Mouse (Mus musculus) yolk sac, embryonic 10.5 days (tissue): ENCODE measurements around the gene Cacnb2.

Experiments
- DNase-seq: peaks from one replicate; pipeline ENCODE4 v3.0.0-alpha.2; 2017; ENCODE audit warnings: low spot score

Cacnb2 gene

DNA sequence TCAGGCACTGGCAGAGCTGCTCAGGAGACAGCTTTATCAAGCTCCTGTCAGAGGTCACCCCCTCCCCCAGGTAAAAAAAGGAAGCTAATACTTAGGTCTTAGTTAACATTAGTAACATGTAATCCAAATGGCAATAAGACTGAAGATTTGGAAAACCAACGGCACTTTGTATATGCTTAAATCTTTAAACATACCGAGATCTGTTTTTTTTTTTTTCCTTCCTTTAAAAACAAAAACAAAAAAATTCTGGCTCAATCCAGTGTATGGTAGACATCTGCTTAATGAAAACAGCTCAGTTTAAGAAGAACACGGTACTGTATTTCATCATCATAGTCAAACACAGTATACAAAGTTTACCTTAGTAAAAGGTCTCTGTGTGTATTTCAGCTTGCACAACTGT, at the start of gene Cacnb2:
Gene Cacnb2 (plus strand): TSS at position 301 of the 400 bp plus-strand sequence.
- DNase-seq: no peak

DNA sequence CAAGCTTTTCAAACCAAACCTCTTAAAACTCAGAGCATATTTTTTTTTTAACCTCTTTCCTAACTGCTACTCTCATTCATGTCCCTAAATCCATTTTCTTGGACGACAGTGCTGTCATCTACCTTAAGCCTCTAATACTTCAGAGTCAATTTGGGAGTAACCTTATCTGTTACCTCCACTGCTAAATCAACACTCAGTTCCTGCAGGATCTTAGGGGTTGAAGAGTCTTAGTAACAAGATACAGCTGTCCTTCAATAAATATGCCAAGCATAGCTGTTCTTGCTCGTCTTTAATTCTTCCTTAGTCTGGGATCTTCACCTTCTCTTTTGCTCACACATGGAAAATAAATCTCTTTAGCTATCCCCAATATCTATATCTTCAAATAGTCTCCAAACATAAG, 34.9 kb upstream of the Cacnb2 start:
- no peak for DNase-seq

DNA sequence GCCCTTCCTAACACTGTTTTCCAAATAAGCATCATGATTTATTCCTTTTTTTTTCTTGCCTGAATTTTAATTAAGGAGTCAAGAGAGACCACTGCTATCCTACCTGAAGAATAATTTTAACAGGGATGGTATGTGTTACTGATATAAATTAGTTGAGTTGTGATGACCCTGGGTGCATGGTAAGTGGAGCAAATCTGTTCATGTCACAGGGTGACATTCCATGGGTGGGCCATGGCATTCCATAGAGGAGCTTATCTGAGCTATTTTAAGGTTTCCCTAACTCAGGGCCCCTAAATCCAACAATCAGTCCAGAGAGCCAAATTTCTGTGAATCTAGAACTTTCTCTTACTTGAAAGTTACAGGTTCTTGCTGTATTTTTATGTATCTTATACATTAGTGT, 31.6 kb upstream of the Cacnb2 start:
- DNase-seq: no peak

DNA sequence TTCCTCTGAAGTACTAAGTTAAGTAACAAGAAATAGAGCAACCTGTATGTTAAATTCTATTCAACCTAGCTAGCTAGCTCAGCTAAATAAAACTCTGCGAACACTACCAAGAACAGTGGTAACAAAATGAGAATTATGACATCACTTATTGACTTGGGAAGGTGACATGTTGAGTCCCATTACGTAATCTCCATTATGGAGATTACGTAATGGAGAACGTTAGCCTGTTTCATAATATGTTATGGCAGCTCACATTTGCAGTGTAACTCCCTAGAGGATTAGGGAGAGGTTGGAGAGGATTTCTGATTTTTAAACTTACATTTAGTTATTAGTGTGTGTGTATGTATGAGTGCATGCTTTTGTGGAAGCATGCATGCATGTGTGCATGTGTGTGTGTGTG, 13.3 kb upstream of the Cacnb2 start:
- no peak for DNase-seq

DNA sequence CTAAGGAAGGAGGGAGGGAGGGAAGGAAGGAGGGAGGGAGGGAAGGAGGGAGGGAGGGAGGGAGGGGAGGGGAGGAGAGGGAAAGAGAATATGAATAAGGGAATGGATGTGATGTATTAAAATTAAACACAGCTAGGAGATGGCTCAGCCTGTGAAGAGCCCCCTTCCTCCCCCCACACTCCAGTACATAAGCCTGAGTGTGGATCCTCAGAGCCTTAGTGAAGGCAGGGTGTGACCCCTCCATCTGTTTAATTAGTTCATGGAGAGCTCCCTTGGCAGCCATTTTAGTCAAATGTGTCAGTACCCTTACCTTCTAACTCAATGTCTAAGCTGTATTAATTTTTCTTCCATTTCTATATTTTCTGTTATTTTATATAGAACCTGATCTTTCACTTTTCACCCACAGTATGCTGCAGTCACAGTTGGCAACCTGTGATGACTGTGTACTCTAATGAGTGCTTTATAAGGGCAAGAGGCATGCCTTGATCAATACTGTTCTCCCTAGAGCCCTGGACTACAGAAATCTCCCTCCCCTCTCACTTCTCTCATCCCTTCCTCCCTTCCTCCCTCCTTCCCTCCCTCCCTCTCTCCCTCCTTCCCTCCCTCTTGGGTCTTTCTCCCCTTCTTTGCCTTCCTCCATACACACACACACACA, 4.9 kb upstream of the Cacnb2 start:
- DNase-seq: no peak

DNA sequence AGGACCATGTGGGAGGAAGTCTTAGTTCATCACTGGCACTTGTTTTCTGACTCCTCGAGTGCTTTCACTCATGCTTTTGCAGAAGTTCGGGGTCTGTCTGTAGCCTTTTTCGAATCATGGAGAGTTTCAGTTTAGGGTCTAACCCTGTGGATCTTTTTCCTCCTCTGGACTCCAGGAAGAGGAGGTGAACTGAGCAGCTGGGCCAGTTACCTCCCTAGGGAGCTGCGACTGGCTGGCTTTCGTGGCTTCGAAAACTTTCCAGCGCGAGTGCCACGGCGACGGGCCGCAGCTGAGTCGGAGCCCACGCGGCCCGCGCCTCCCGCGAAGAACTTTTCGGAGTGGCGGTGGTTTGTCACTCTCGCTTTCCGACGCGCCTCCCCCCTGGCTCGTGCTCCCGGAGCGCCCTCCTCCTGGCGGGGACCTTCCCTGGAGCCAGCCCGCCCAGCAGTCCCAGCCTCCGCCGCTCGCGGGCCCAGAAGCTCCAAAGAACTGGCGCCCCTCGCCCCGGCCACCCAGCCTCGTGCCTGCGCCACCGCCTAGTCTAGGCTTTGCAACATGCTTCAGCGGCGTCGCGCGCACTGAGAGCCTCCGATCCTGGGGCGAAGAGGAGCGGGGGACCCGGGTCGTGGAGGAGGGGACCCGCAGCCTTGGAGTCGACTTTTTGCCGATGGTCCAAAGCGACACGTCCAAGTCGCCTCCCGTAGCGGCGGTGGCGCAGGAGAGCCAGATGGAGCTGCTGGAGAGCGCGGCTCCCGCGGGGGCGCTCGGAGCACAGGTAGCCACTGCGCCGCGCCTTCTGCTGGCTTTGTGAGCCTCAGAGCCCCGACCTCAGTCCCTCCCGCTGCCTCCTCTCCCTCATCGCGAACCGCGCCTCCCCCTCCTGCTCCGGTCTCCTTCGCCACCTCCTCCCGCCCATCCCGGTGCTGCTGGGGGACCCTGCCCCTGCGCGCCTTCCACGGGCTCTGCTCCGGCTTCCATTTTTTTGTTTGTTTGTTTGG, 1.2 kb downstream of the Cacnb2 start:
- peak; percentile 45 for DNase-seq

DNA sequence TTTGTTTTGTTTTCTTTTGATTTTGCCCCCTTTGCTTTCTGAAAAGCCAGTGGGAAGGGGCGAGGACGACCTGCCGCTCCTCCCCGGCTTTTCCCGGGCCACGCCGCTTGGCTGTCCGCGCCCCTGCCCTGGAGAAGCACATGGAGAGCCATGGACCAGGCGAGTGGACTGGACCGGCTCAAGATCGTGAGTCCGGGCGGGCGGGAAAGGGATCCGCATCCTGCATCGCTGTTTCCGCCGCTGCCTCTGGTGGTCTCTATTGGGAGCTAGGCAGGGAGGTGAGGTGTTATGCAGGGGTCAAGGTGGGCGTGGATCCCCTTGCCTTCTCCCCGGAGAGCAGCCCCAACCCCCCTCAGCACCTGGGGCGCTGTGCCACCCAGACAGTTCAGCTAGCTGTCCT, 1.9 kb downstream of the Cacnb2 start:
- DNase-seq: peak; percentile 15

DNA sequence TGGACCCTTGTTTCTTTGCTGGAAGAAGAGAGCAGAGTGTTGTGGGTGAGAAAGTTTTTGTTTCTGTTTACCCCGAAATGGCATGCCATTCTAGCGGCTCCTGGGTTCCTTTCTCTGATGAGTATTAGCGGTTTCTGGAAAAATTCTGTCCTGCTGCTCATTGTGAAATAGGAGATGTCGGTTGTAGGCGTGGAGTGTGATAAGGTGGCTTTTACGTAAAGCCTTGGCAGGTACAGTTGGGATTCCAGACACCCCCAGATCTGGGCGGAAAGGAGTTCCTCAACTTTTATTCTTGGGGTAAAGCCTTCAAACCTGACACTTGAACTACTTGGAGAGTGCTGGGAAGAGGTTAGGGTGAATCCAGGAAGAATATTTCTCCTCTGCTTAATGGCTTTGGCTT, 2.3 kb downstream of the Cacnb2 start:
- DNase-seq: no peak

DNA sequence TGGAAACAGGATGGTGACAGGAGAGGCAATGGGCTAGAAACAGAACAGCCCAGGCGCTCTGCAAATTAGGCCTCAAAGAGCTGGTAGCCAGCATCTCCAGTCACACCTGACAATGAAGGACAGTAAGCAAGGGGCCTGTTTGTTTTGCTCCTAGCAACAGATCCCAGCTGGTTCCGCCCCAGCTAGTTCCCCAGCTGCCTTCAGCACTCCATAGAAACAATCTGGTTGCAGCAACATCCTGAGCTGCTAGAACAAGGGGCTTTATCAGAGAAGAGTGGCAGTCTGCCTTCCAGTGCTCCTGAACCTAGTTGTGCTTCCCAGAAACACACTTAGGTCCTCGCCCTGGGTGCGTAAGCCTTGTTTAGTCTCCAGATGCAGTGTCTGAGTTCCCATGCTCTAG, 5.7 kb downstream of the Cacnb2 start:
- no peak for DNase-seq

DNA sequence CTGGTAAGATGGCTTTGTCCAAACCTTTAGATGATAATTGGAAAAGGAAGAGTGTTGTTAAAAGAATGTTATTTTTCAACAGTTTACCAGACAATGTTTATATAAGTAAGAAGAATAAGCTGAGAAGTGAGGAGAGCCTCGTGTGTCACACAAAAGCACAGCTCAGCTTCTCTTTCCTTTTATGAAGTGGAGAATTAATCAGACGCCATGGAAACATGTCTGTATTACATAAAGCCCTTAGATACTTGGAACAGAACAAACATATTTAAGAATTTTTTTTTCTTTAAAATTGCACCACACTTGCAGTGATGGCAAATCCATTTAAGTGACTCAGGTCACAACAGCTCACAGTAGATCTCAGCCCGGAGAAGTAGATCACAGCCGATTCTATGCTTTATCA, 9.8 kb downstream of the Cacnb2 start:
- DNase-seq: no peak

DNA sequence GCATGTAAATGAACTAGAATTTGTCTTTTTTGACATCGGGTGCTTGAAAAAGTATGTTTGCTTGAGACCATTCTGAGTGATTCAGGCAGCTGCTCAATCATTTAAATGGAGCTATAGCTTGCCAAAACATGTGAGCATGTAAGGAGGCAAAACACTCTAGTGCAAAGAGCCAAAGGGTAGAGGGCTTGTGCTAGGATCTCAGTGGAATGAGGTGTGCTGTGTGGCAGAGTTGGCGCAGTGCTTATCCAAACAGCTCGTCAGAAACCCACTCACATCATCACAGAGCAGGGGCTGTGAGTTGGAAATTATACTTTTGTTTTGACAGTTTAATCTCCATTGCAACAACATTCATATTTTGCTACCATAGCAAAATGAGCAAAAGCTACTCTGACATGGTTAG, 13.5 kb downstream of the Cacnb2 start:
- no peak for DNase-seq

DNA sequence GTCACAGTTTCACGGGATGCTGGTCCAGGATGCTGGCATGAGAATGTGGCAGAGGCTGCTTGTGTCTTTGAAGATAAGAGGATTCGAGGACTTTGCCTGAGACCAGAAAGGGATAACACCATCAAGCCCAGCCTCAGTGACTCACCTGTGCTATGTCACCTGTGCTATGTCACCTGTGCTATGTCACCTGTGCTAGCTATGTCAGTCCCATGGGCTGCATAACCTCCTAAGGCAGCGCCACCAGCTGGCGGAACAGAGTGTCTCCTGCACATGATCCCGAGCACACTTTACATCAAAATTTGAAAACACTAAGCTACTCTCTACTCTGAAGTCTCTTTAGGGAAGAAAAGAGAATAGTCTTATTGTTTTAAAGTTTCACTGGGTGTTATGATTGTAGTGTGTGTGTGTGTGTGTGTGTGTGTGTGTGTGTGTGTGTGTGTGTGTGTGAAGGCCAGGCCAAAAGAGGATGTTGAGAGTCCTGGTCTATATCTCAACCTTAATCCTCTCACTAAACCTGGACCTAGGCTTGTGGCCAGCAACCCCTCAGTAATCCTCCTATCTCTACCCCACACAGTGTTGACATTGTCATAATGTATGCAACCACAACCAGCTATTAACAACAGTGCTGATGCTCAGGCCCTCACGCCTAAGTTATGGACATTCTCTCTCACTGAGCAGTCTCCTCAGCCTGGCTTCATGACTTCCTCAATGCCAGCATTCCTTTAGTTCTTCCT, 17.4 kb downstream of the Cacnb2 start:
- DNase-seq: no peak

DNA sequence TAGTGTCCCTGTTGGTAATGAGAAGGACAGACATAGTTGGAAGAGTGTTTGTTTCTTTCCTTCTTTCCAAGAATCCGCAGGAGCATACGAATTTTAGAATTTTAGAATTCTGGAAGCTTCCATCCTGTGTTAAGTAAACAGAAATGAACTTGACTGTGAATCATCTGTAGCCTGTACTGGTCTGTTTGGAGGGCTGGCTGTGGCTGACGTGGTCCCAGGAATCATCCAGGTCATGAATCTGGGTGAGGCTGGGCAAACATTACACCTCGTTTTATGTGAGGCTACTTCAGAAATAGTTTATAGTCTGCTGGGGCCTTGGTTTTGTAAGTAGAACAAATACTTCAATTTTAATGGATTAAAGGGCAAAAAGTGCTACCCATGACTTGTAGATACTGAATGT, 18.0 kb downstream of the Cacnb2 start:
- DNase-seq: no peak

DNA sequence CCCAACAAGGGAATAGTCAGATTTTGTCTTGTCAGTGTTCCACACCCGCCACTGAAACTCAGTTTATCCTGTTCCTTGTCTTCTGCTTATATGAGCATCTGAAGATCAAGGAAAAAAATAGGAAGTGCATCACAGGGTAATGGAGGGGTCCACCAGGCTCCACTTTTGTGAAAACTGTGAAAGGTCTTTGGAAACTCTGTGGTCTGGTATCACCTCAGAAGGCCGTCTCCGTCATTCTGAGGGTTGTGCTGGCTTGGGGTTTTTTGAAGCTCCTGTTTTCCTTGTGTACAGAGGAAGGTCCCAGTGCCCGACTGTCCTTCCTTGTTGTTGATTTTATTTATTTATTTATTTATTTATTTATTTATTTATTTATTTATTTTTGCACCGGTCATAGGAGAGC, 20.9 kb downstream of the Cacnb2 start:
- no peak for DNase-seq

DNA sequence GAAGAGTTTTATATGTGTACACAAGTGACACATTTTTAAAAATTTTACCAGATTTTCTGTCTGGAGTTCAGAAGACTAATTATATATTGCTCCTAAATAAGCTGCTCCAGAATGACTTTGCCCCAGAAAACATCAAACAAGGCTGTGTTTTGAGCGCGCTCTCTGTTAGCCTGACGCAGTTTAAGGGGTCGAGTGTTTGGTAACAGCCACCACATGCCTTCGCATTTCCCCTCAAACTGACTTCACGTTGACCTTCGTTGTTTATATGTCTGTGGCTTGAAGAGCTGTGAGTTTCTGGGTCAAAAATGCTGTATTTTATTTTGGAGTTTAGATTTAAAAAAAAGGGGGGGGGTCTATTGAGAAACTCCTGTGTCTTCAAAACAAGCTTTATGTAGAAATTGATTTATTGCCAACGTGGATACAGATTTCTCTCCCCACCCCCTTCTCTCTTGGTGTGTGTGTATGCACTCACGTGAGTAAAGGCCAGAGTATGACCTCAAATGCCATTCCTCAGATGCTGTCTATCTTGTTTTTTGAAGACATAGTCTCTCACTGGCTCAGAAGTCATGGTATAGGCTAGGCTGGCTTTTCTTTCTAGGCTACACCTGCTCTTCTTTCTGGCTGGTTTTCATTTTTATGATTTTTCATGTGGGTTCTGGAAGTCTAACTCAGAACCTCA, 27.1 kb downstream of the Cacnb2 start:
- no peak for DNase-seq

DNA sequence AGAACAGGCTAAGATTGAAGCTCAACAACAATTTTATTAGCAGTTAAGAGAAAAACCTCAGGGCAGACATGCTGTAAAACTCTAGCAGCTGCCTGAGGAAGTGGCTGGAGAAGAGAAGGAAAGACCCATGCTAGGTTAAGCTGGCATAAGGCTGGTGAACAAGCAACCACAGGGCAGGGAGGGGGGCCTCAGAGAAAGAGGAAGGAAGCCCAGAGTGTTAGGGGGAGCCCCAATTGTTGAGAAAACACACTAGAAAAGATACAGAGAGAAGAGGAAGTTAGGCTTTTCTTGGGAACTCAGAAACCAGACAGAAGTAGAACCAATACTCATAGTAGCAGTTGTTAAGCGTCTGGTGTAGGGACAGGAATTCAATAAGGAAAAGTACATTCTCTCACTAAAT, 28.7 kb downstream of the Cacnb2 start:
- DNase-seq: no peak

DNA sequence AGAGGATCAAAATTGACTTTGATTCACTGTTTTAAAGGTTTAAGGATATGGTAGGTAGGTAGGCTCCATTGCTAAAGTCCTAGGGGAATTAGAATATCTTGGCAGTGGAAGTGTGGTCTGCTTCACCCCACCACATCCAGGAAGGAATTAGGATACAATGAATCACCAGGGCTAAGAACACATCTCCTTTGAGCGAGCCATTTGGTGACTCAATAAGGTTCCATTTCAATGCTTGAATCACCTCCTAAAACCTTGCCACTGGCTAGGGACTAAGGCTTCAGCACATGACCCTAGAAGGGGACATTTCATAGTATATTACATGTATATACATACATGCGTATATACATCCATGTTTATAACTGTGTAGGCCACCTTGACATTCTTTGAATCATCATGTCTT, 30.3 kb downstream of the Cacnb2 start:
- DNase-seq: no peak

DNA sequence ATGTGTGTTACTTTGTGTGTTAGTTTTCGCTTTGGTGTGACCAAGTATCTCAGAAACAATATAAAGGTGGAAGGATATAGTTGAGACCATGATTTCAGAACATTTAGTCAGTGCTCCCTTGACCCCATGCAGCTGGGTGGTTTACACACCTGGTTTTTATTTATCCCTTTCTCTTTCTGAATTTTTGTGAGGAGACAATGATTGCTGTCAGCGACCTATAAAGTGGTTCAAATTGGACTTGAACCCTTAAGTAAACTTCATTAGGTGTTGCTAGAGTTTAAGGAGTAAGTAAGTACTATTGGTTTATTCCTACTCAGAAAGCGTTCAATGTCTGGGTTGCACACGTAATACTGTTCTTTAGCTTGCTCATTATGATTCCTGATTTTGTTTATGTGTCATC, 36.4 kb downstream of the Cacnb2 start:
- DNase-seq: no peak

DNA sequence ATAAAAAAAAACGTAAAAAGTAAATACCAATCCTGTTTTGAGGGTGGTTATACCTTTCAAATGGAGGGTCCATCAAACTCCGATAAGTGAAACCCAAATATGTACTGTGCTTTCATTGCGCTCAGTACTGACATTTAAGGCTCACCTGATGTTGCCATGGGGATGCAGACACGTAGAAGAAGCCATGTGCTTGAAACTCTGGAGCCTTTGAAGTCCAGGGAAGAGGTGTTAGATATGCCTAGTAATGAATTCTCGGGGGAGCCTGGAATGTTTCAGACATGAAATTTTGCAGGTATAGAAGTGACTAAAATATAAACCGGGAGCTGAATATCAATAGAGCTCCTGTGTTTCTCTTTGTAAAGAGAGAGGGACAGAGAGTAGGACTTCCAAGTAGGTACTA, 37.0 kb downstream of the Cacnb2 start:
- no peak for DNase-seq

DNA sequence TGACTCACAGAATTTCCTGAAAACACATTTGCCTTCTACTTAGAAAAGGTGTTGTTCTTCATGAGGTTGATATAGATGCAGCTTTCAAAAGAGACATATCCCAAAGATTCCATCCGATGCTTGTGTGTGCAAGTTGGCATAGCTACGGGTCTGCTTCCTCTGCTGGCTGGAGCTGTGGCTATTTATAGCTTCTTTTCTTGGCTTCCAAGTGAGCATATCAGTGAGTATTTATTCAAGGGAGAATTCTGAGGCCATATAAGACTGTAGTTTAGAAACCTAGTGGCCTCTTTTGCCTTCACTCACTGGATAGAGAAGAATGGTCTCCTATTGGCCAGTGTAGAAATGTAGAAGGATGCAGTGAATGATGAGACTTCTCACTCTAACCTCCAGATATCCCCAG, 38.2 kb downstream of the Cacnb2 start:
- DNase-seq: no peak

DNA sequence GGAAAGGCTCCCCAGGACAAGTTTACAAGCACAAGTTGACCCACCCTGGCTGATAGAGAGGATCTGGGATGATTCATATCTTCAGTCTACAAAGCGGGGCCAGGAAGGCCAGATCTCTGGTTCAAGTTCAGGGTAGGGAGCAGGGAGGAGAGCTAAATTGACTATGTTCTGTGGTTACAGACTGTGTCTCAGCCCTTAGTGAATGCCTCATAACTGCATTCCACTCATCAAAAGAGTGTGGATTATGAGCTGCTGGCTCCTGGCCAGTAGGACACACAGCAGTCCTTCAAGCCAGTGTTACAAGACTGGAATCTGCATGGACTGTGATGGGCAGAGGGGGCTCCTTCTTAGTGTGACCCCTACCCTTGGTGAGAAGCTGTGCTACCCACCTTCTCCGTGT, 48.4 kb downstream of the Cacnb2 start:
- no peak for DNase-seq

DNA sequence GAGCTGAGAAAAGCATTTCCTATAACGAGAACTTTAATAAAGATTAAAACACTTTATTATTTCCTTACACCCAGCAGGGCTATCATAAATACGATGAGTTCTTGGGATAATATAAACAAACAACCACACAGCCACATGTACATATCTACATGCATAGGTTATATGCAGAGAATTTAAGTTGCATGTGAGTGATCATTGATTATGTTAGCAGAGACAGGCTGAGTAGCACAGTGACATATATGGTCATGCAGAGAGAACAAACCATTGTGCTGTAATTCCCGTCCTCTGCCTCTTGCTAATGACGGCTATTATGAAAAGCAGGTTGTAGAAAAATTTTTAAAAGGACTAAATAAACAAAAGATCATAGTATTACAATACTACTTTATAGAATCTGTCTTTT, 53.8 kb downstream of the Cacnb2 start:
- no peak for DNase-seq
